Mouse (Mus musculus): Measurements from ENCODE around the gene Catsperz.

DNA sequence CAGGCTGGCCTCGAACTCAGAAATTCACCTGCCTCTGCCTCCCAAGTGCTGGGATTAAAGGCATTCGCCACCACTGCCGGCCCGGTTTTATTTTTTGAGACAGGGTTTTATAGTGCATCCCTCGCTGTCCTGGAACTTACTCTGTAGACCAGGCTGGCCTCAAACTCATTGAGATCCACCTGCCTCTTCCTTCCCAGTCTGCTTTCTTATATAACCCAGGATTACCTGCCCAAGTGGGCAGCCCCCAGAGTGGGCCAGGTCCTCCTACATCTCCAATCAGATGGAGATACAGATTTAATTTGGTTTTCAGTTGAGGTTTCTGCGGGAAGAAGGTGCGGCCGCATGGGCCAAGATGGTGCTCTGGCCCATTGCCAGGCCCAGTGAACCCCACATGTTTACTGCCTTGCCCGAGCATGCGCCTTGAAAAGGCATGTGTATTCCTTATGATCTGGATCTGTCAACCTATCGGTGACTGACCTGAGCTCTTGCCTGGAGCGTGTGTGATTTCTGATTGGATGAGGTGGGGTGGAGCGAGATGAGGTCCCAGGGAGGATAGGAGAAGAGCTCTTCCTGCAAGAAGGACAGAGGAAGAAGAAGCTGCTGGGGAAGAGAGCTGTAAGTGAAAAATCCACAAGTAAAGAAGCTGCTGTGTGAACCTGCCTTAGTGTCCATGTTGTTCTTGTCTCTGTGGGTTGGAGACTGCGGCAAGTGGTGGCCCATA is 31.3 kb downstream of the Catsperz start:
- TF ChIP-seq POLR2A (IDR thresholded peaks at IDR 0.05; ENCODE audit: insufficient read length, low read depth) (no peak), USF1 (IDR thresholded peaks at IDR 0.05; ENCODE audit: low read depth) (no peak), MYOD1 (IDR thresholded peaks at IDR 0.05; ENCODE audit: control insufficient read depth in 1 of 3, insufficient read length in 2 of 3, low read depth in 2 of 3) (no peak)
